Mouse (Mus musculus) forebrain, embryonic 10.5 days (tissue): Measurements from ENCODE around the gene Smad3. TPM values are rescaled to one million over a fixed set of nuclear protein-coding genes. Genes with fewer than 3 reads are reported as not detected.

Experiments
- DNase-seq: peaks from one replicate; pipeline ENCODE4 v3.0.0-alpha.2; 2017; ENCODE audit warnings: low spot score; ENCODE audit errors: extremely low spot score
- H3K27ac ChIP-seq: fragments of 300-500 bp; sonication (generic); 2 replicates; pipeline ENCODE4 v1.5.1; 2016; ENCODE audit warnings: mild to moderate bottlenecking
- H3K27me3 ChIP-seq: fragments of 300-500 bp; sonication (generic); 2 replicates; pipeline ENCODE4 v1.6.1; 2016; ENCODE audit warnings: mild to moderate bottlenecking; ENCODE audit not compliant: poor library complexity, severe bottlenecking
- H3K36me3 ChIP-seq: fragments of 300-500 bp; sonication (generic); replicated peaks from 2 replicates; pipeline ENCODE4 v1.6.1; 2016; ENCODE audit warnings: mild to moderate bottlenecking, moderate library complexity
- H3K4me1 ChIP-seq: fragments of 300-500 bp; sonication (generic); 2 replicates; pipeline ENCODE4 v1.6.1; 2016
- H3K4me3 ChIP-seq: fragments of 300-500 bp; sonication (generic); 2 replicates; pipeline ENCODE4 v1.5.1; 2016; ENCODE audit warnings: mild to moderate bottlenecking, moderate library complexity
- H3K9me3 ChIP-seq: fragments of 300-500 bp; sonication (generic); 2 replicates; pipeline ENCODE4 v1.6.1; 2016; ENCODE audit warnings: mild to moderate bottlenecking, moderate library complexity
- WGBS: fragments of 180-500 bp; shearing (Covaris S2); methylation state at CpG from one replicate; pipeline ENCODE4 v1.1.7; 2016; 5-methylcytosine and 5-hydroxymethylcytosine counted together
- polyA plus RNA-seq: library from polyadenylated mRNA; unstranded; fragments of >200 nt; fragmentation: Nextera tagmentation; extraction: Ambion mirVana; gene quantifications from 2 replicates; pipeline ENCODE4 v1.2.1, GENCODE M21; 2016

Smad3 gene
- polyA plus RNA-seq, 1 experiment from 2014 or later = 25.5 TPM

- Histone ChIP-seq H3K9me3 (no peaks in the 10 kb centered on the region), H3K36me3 (no peaks in the 10 kb centered on the region), H3K27ac (peak overlapping the region; percentile 81), H3K4me3 (no peak overlapping the region), H3K4me1 (peaks cover 68% of the 10 kb centered on the region), H3K27me3 (no peaks in the 10 kb centered on the region)
- DNase-seq = no peak
- 10% methylated on average over 5 of the region's 5 CpGs for WGBS
Measured at GRCm38 (mm10) chr9:63786026-63786670, 28.4 kb upstream of the Smad3 start.

- H3K27ac ChIP-seq = peak overlapping the region; percentile 81
Measured at GRCm38 (mm10) chr9:63785492-63785891, 27.7 kb upstream of the Smad3 start.

GRCm38 (mm10) chr9:63784597-63784996 is 26.8 kb upstream of the Smad3 start:
- 83% methylated on average over 3 of the region's 3 CpGs for WGBS
- DNase-seq = no peak
- H3K27me3 ChIP-seq = no peaks in the 10 kb centered on the region
- 0 out of 2 replicates have a peak overlapping the region, but pooled peaks have one; percentile 25 for H3K27ac ChIP-seq
- H3K9me3 ChIP-seq = no peaks in the 10 kb centered on the region
- no peak overlapping the region for H3K4me3 ChIP-seq
- peaks cover 79% of the 10 kb centered on the region for H3K4me1 ChIP-seq
- H3K36me3 ChIP-seq = no peaks in the 10 kb centered on the region

More at GRCm38 (mm10) chr9:63785492-63785891, 27.7 kb upstream of the Smad3 start:
- DNase-seq = no peak
- 54% methylated on average over 5 of the region's 5 CpGs for whole genome bisulfite sequencing
- H3K4me3 ChIP-seq = no peak overlapping the region
- no peaks in the 10 kb centered on the region for H3K36me3 ChIP-seq
- peaks cover 71% of the 10 kb centered on the region for H3K4me1 ChIP-seq
- no peaks in the 10 kb centered on the region for H3K27me3 ChIP-seq
- H3K9me3 ChIP-seq = no peaks in the 10 kb centered on the region

- 65% methylated on average over 4 of the region's 4 CpGs for WGBS
- Histone ChIP-seq H3K27me3 (no peaks in the 10 kb centered on the region), H3K36me3 (no peaks in the 10 kb centered on the region), H3K4me3 (no peak overlapping the region), H3K27ac (peak overlapping the region; percentile 60), H3K4me1 (peaks cover 76% of the 10 kb centered on the region), H3K9me3 (no peaks in the 10 kb centered on the region)
- no peak for DNase-seq
Measured at GRCm38 (mm10) chr9:63782744-63783143, 24.9 kb upstream of the Smad3 start.

GRCm38 (mm10) chr9:63781714-63782464 is 24.1 kb upstream of the Smad3 start:
- 76% methylated on average over 7 of the region's 7 CpGs for WGBS
- H3K9me3 ChIP-seq = no peaks in the 10 kb centered on the region
- H3K4me1 ChIP-seq = peaks cover 67% of the 10 kb centered on the region
- no peaks in the 10 kb centered on the region for H3K36me3 ChIP-seq
- no peaks in the 10 kb centered on the region for H3K27me3 ChIP-seq
- no peak for DNase-seq
- H3K27ac ChIP-seq = peak overlapping the region; percentile 60
- no peak overlapping the region for H3K4me3 ChIP-seq

GRCm38 (mm10) chr9:63779950-63780887 is 22.4 kb upstream of the Smad3 start:
- Histone ChIP-seq H3K4me1 (peaks cover 51% of the 10 kb centered on the region), H3K36me3 (no peaks in the 10 kb centered on the region), H3K27ac (peak overlapping the region; percentile 68), H3K27me3 (no peaks in the 10 kb centered on the region), H3K9me3 (no peaks in the 10 kb centered on the region), H3K4me3 (no peak overlapping the region)
- 62% methylated on average over 17 of the region's 17 CpGs for WGBS
- DNase-seq = no peak

- 83% methylated on average over 3 of the region's 3 CpGs for WGBS
- no peak for DNase-seq
- Histone ChIP-seq H3K36me3 (no peaks in the 10 kb centered on the region), H3K4me3 (no peak overlapping the region), H3K27ac (no peak overlapping the region), H3K9me3 (no peaks in the 10 kb centered on the region), H3K27me3 (no peaks in the 10 kb centered on the region), H3K4me1 (peaks cover 42% of the 10 kb centered on the region)
Measured at GRCm38 (mm10) chr9:63776735-63777134, 18.9 kb upstream of the Smad3 start.

GRCm38 (mm10) chr9:63774854-63775483 is 17.2 kb upstream of the Smad3 start:
- Histone ChIP-seq H3K9me3 (no peaks in the 10 kb centered on the region), H3K4me3 (no peak overlapping the region), H3K4me1 (peaks cover 25% of the 10 kb centered on the region), H3K27me3 (no peaks in the 10 kb centered on the region), H3K36me3 (no peaks in the 10 kb centered on the region), H3K27ac (no peak overlapping the region; the same call in 1 of the 2 replicates)
- 90% methylated on average over 6 of the region's 6 CpGs for WGBS
- DNase-seq = no peak

- Histone ChIP-seq H3K9me3 (no peaks in the 10 kb centered on the region), H3K27ac (no peak overlapping the region), H3K27me3 (no peaks in the 10 kb centered on the region), H3K4me1 (peaks cover 15% of the 10 kb centered on the region; the same call in 1 of the 2 replicates), H3K4me3 (no peak overlapping the region), H3K36me3 (no peaks in the 10 kb centered on the region)
- DNase-seq = no peak
- WGBS = 83% methylated on average over 10 of the region's 10 CpGs
Measured at GRCm38 (mm10) chr9:63772452-63772851, 14.7 kb upstream of the Smad3 start.

- Histone ChIP-seq H3K9me3 (no peaks in the 10 kb centered on the region), H3K36me3 (no peaks in the 10 kb centered on the region), H3K4me1 (peaks cover 15% of the 10 kb centered on the region; the same call in 1 of the 2 replicates), H3K27ac (no peak overlapping the region), H3K27me3 (no peaks in the 10 kb centered on the region), H3K4me3 (no peak overlapping the region)
- no peak for DNase-seq
- 60% methylated on average over 5 of the region's 5 CpGs for WGBS
Measured at GRCm38 (mm10) chr9:63771676-63772075, 13.9 kb upstream of the Smad3 start.

GRCm38 (mm10) chr9:63761367-63762094 is 3.7 kb upstream of the Smad3 start:
- H3K27me3 ChIP-seq = peaks cover 4% of the 10 kb centered on the region; the same call in 1 of the 2 replicates
- peaks cover 39% of the 10 kb centered on the region for H3K4me1 ChIP-seq
- peaks cover 4% of the 10 kb centered on the region; the same call in 1 of the 2 replicates for H3K9me3 ChIP-seq
- WGBS = 94% methylated on average over 8 of the region's 8 CpGs
- DNase-seq = no peak
- 0 out of 2 replicates have a peak, but pooled peaks cover 2% of the 10 kb centered on the region for H3K36me3 ChIP-seq
- H3K27ac ChIP-seq = no peak overlapping the region
- H3K4me3 ChIP-seq = no peak overlapping the region
